Mouse (Mus musculus) neural tube, embryonic 12.5 days (tissue): ENCODE results near the gene Gm29776. TPM values are rescaled to one million over a fixed set of nuclear protein-coding genes. Genes with fewer than 3 reads are reported as not detected.

Experiments used
- ATAC-seq: fragments of 200-750 bp; cut with Nextera tagmentation; 2 replicates; pipeline ENCODE4 v1.8.0; 2017; ENCODE audit warnings: low read depth, mild to moderate bottlenecking, moderate TSS enrichment, moderate library complexity; ENCODE audit not compliant: low FRiP score
- H3K27ac ChIP-seq: fragments of 300-500 bp; sonication (generic); 2 replicates; pipeline ENCODE4 v1.5.1; 2016
- H3K27me3 ChIP-seq: fragments of 300-500 bp; sonication (generic); replicated peaks from 2 replicates; pipeline ENCODE4 v1.6.1; 2016; ENCODE audit warnings: mild to moderate bottlenecking
- H3K36me3 ChIP-seq: fragments of 300-500 bp; sonication (generic); 2 replicates; pipeline ENCODE4 v1.6.1; 2016; ENCODE audit warnings: mild to moderate bottlenecking
- H3K4me1 ChIP-seq: fragments of 300-500 bp; sonication (generic); 2 replicates; pipeline ENCODE4 v1.6.1; 2016
- H3K4me2 ChIP-seq: fragments of 300-500 bp; sonication (generic); replicated peaks from 2 replicates; pipeline ENCODE4 v1.6.1; 2016; ENCODE audit warnings: mild to moderate bottlenecking
- H3K4me3 ChIP-seq: fragments of 300-500 bp; sonication (generic); 2 replicates; pipeline ENCODE4 v1.5.1; 2016
- H3K9ac ChIP-seq: fragments of 300-500 bp; sonication (generic); 2 replicates; pipeline ENCODE4 v1.6.1; 2016; ENCODE audit warnings: mild to moderate bottlenecking
- H3K9me3 ChIP-seq: fragments of 300-500 bp; sonication (generic); 2 replicates; pipeline ENCODE4 v1.6.1; 2016; ENCODE audit warnings: mild to moderate bottlenecking
- WGBS: fragments of 180-500 bp; shearing (Covaris S2); methylation state at CpG from one replicate; pipeline ENCODE4 v1.1.7; 2016; 5-methylcytosine and 5-hydroxymethylcytosine counted together
- polyA plus RNA-seq: library from polyadenylated mRNA; unstranded; fragments of >200 nt; fragmentation: Nextera tagmentation; extraction: Ambion mirVana; gene quantifications from 2 replicates; pipeline ENCODE4 v1.2.1, GENCODE M21; 2016

The Gm29776 gene
- polyA plus RNA-seq, 1 experiment from 2014 or later: 0.10 TPM

GRCm38 (mm10) chr14:54676290-54676689 is 22.3 kb downstream of the Gm29776 start:
- Histone ChIP-seq H3K36me3 (peaks cover 64% of the 10 kb centered on the region), H3K4me3 (no peak overlapping the region)

GRCm38 (mm10) chr14:54674317-54674716 is 24.3 kb downstream of the Gm29776 start:
- 87% methylated on average over 2 of the region's 2 CpGs for WGBS
- H3K4me2 ChIP-seq: no peak overlapping the region
- H3K4me1 ChIP-seq: no peaks in the 10 kb centered on the region
- peaks cover 66% of the 10 kb centered on the region for H3K36me3 ChIP-seq
- H3K9me3 ChIP-seq: no peaks in the 10 kb centered on the region
- no peak for ATAC-seq
- no peak overlapping the region for H3K27ac ChIP-seq
- no peaks in the 10 kb centered on the region for H3K27me3 ChIP-seq
- no peak overlapping the region for H3K4me3 ChIP-seq
- H3K9ac ChIP-seq: no peak overlapping the region

More at GRCm38 (mm10) chr14:54676290-54676689, 22.3 kb downstream of the Gm29776 start:
- Histone ChIP-seq H3K4me1 (no peaks in the 10 kb centered on the region), H3K4me2 (no peak overlapping the region), H3K9me3 (no peaks in the 10 kb centered on the region), H3K27me3 (no peaks in the 10 kb centered on the region), H3K27ac (no peak overlapping the region), H3K9ac (no peak overlapping the region)
- 90% methylated on average over 5 of the region's 5 CpGs for WGBS
- ATAC-seq: no peak

DNA sequence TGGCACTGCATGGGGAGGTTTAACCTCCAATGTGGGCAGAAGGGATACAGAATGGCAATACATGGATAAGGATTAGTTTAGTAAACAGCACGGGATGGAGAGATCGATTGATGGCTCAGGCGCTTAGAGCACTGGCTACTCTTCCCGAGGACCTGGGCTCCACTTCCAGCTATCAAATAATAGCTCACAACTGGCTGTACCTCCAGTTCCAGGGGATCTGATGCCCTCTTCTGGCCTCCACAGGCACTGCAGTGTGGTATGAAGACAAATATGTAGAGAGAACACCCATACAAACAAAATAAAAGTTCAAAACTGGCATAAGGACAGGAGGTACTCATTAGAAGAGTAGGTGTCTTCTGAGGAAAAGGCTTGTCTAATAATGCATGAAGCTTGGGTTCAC is 29.3 kb downstream of the Gm29776 start:
- H3K9ac ChIP-seq: no peak overlapping the region
- H3K9me3 ChIP-seq: no peaks in the 10 kb centered on the region
- no peak overlapping the region for H3K4me3 ChIP-seq
- WGBS: 85% methylated on average over 4 of the region's 4 CpGs
- ATAC-seq: no peak
- no peak overlapping the region for H3K4me2 ChIP-seq
- H3K36me3 ChIP-seq: peaks cover 73% of the 10 kb centered on the region
- H3K27me3 ChIP-seq: no peaks in the 10 kb centered on the region
- H3K4me1 ChIP-seq: no peaks in the 10 kb centered on the region
- no peak overlapping the region for H3K27ac ChIP-seq

DNA sequence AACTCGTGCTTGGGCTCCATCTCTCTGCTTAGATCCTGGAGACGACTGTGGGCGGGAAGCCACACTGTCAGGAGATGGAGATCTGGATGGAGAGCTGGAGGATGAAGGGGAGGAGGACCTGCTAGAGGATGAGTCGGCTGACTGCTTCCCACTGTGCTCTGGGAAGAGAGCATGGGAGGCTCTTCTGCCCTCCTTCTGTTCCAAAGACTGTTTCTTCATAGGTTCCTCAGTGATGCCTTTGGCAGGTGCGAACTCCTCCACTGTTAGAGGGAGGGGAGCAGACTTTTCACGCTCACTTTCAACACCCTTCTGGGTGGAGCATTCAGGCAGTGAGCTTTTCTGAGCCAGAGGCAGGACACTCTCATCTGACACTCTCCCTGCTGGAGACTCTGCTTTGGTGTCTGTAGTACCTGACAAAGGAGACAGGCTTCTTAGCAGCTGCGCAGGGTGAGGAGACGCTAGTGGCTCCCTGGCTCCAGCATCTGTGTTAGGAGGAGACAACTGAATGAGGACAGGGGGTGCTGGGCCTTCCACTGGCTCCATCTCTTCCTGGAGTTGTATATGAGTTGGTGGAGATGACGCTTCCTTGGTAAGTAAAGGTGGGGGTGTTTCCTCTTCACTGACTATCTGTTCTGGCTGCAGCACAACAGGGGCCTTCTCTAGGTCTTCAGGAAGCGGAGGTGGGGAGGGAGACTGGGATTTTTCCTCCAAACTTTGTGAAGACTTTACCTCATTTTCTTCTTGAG is 34.0 kb downstream of the Gm29776 start:
- H3K4me3 ChIP-seq: no peak overlapping the region
- H3K27ac ChIP-seq: no peak overlapping the region
- H3K36me3 ChIP-seq: peaks cover 94% of the 10 kb centered on the region
- 93% methylated on average over 10 of the region's 10 CpGs for WGBS
- H3K27me3 ChIP-seq: no peaks in the 10 kb centered on the region
- H3K4me2 ChIP-seq: no peak overlapping the region
- H3K4me1 ChIP-seq: no peaks in the 10 kb centered on the region
- H3K9ac ChIP-seq: no peak overlapping the region
- no peaks in the 10 kb centered on the region for H3K9me3 ChIP-seq
- ATAC-seq: no peak

- no peak for ATAC-seq
- H3K4me2 ChIP-seq: no peak overlapping the region
Observed at GRCm38 (mm10) chr14:54660009-54660408, 38.6 kb downstream of the Gm29776 start.

GRCm38 (mm10) chr14:54653496-54653895 is 45.1 kb downstream of the Gm29776 start:
- 0% methylated on average over 12 of the region's 12 CpGs for WGBS
- Histone ChIP-seq H3K36me3 (peaks cover 62% of the 10 kb centered on the region), H3K4me3 (peak overlapping the region; percentile 68), H3K4me1 (peaks cover 34% of the 10 kb centered on the region), H3K9me3 (no peaks in the 10 kb centered on the region), H3K4me2 (peak overlapping the region; percentile 81), H3K27me3 (no peaks in the 10 kb centered on the region), H3K9ac (peak overlapping the region; percentile 82), H3K27ac (peak overlapping the region; percentile 21; the same call in 1 of the 2 replicates)
- peak; percentile 83 for ATAC-seq

More at GRCm38 (mm10) chr14:54660009-54660408, 38.6 kb downstream of the Gm29776 start:
- WGBS: 91% methylated on average over 2 of the region's 2 CpGs
- Histone ChIP-seq H3K4me3 (no peak overlapping the region), H3K27ac (no peak overlapping the region), H3K27me3 (no peaks in the 10 kb centered on the region), H3K36me3 (peaks cover 90% of the 10 kb centered on the region), H3K4me1 (no peaks in the 10 kb centered on the region), H3K9me3 (no peaks in the 10 kb centered on the region), H3K9ac (no peak overlapping the region)

GRCm38 (mm10) chr14:54652787-54653186 is 45.8 kb downstream of the Gm29776 start:
- no peaks in the 10 kb centered on the region for H3K9me3 ChIP-seq
- H3K27me3 ChIP-seq: no peaks in the 10 kb centered on the region
- H3K9ac ChIP-seq: peak overlapping the region; percentile 82
- WGBS: 2% methylated on average over 7 of the region's 7 CpGs
- peak; percentile 38; the same call in 1 of the 2 replicates for ATAC-seq
- peaks cover 34% of the 10 kb centered on the region for H3K4me1 ChIP-seq
- peak overlapping the region; percentile 81 for H3K4me2 ChIP-seq
- peaks cover 62% of the 10 kb centered on the region for H3K36me3 ChIP-seq
- peak overlapping the region; percentile 68 for H3K4me3 ChIP-seq
- H3K27ac ChIP-seq: peak overlapping the region; percentile 21; the same call in 1 of the 2 replicates

DNA sequence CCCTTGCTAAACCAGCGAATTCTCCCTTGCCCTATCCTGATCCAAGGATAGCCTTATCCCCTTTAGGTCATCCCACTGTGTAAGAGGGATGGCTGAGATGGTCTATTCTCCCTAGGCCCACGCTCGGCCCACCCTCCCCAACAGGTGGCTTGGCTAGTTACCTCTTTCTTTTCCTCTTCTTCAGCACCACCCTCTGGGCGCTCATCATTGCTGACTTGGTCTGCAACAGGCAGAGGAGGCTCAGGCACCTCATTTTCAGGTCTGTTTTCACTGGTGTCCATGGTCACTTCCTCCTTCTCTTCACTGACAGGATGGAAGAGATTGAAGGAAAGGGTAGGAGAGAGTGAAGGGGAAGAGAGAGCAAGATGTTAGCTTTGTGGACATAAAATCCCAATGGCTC is 47.1 kb downstream of the Gm29776 start:
- no peak for ATAC-seq
- Histone ChIP-seq H3K36me3 (peaks cover 64% of the 10 kb centered on the region), H3K27me3 (no peaks in the 10 kb centered on the region), H3K4me1 (peaks cover 34% of the 10 kb centered on the region), H3K4me3 (no peak overlapping the region; the same call in 1 of the 2 replicates), H3K4me2 (peak overlapping the region; percentile 81), H3K27ac (no peak overlapping the region), H3K9ac (0 out of 2 replicates have a peak overlapping the region, but pooled peaks have one; percentile 1), H3K9me3 (no peaks in the 10 kb centered on the region)
- WGBS: 75% methylated on average over 4 of the region's 4 CpGs

DNA sequence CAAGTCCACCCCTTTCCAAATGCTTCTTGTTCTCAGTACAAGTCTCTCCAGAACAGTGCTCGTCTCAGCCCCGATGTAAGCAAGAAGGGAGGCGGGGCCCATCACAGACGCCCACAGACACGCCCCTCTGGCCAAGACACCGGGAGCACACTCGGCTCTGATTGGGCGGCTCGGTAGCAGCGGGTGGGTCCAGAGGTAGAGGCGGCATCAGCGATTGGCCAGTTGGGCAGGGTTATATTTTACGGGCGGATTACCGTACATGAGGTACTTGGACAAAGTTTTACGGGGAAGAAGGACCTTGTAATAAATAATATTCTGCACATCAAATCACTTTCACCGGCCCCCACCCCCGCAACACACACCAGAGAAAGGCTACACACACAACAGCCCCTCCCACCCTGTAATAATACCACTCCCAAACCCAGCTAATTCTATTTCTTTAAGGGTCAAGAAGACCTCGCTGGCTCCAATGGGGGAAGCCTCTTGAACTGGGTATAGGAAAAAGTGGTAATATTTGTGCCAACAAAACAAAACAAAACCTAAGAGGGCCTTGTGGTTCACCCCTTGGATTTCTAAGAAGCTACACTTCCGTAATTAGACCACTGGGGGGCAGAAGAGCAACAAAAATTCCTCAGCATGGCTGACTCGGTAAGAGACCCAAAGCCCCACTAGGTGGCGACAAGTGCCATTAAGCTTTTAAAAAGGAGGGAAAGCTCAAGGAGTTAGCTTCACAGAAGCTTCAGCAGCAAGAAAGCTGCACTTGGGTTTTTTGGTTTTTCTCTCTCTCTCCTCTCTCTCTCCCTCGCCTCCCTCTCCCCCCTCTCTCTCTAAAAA is 47.8 kb downstream of the Gm29776 start:
- Histone ChIP-seq H3K36me3 (peaks cover 64% of the 10 kb centered on the region), H3K4me3 (no peak overlapping the region), H3K9me3 (no peaks in the 10 kb centered on the region), H3K4me2 (peak overlapping the region; percentile 81; the same call in 1 of the 2 replicates), H3K27me3 (no peaks in the 10 kb centered on the region), H3K9ac (0 out of 2 replicates have a peak overlapping the region, but pooled peaks have one; percentile 30), H3K27ac (no peak overlapping the region), H3K4me1 (peaks cover 34% of the 10 kb centered on the region)
- ATAC-seq: peak; percentile 35
- 69% methylated on average over 23 of the region's 23 CpGs for WGBS

DNA sequence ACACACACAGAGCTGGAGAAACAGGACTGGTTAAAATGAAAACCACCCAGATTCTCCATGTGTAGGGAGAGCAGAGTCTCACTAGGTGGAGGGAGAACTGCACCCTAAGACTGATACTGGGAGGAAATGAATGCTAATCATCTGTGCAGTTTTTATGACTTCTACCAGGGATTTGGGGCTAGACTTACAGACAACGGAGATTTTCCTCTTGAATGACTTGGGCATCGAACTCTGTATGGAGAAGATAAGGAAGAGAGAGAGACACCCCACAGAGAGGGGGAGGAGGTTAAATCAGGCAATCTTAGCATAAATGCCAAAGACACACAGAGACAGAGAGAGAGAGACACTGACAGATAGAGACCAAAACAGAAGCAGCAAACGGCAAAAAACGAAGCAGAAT is 50.7 kb downstream of the Gm29776 start:
- peaks cover 84% of the 10 kb centered on the region for H3K36me3 ChIP-seq
- H3K9me3 ChIP-seq: no peaks in the 10 kb centered on the region
- H3K4me3 ChIP-seq: no peak overlapping the region
- ATAC-seq: no peak
- 83% methylated on average over 4 of the region's 4 CpGs for WGBS
- H3K4me2 ChIP-seq: no peak overlapping the region
- H3K4me1 ChIP-seq: peaks cover 34% of the 10 kb centered on the region
- H3K9ac ChIP-seq: no peak overlapping the region
- H3K27ac ChIP-seq: no peak overlapping the region
- H3K27me3 ChIP-seq: no peaks in the 10 kb centered on the region

DNA sequence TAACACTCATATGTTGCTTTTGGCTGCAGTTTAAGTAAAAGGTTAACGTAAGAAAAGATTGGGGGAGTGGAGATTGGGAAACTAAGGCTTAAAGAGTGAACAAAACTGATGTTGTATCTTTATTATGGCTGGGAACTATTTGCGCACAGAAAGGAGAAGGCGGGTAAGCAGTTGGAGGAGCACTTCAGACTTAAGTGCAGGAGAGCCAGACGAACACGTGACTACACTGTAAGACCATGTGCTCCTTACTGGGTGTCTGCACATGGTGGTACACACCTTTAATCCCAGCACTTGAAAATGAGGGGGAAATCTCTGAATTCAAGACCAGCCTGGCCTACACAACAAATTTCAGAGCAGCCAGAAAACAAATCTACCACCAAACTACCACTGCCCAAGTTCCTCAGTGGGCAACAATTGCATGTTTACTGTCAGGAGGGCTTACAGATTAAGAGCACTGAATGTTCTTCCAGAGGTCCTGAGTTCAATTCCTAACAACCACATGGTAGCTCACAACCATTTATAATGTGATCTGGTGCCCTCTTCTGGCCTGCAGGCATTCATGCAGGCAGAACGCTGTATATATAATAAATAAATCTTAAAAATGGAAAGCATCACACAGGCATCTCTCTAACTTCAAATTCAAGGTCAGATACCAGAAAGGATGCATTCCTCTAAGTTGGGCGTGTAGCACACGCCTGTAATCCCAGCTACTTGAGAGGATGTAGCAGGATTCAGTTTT is 51.6 kb downstream of the Gm29776 start:
- H3K9ac ChIP-seq: no peak overlapping the region
- peaks cover 29% of the 10 kb centered on the region for H3K4me1 ChIP-seq
- no peak overlapping the region for H3K4me2 ChIP-seq
- ATAC-seq: no peak
- H3K27ac ChIP-seq: no peak overlapping the region
- 92% methylated on average over 8 of the region's 8 CpGs for WGBS
- H3K9me3 ChIP-seq: no peaks in the 10 kb centered on the region
- H3K36me3 ChIP-seq: peaks cover 92% of the 10 kb centered on the region
- no peak overlapping the region for H3K4me3 ChIP-seq
- no peaks in the 10 kb centered on the region for H3K27me3 ChIP-seq

DNA sequence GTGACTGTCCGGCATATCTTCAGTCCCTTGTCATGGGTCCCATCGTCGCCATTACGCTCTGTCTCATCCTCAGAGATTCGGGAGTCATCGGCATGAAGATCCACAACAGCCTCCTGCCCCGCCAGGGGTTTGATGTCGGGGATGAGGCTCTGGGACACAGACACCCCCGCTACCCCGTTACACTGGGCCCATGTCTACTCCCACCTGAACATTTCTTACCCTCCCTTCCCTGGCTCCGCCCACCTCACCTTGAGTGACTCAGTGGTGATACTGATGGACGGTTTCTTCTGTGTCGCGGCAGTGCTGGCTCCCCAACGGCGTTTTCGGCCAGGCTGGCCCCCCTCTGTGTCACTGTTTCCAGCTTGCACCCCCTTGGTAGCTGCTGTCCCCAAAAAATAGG is 52.2 kb downstream of the Gm29776 start:
- ATAC-seq: no peak
- Histone ChIP-seq H3K4me3 (no peak overlapping the region), H3K27me3 (no peaks in the 10 kb centered on the region), H3K36me3 (peaks cover 89% of the 10 kb centered on the region), H3K4me1 (peaks cover 23% of the 10 kb centered on the region), H3K9me3 (no peaks in the 10 kb centered on the region), H3K27ac (no peak overlapping the region), H3K4me2 (no peak overlapping the region), H3K9ac (no peak overlapping the region)
- 94% methylated on average over 17 of the region's 17 CpGs for WGBS
